Mouse (Mus musculus) left cerebral cortex, adult 6 months (tissue): ENCODE measurements around the gene Isg20. TPM values are rescaled to one million over a fixed set of nuclear protein-coding genes. Genes with fewer than 3 reads are reported as not detected.

Experiments
- long read RNA-seq, 2 experiments: library from polyadenylated mRNA; unstranded; transcript quantifications; one replicate each; pipeline ENCODE4 v2.0.0; 2019 to 2020
- polyA plus RNA-seq: library from polyadenylated mRNA; unstranded; fragments of <200 nt; fragmentation: Nextera tagmentation; gene quantifications from 2 replicates; pipeline ENCODE4 v1.2.3, GENCODE M21; 2021

The Isg20 gene
- polyA plus RNA-seq: 0.83 and 1.3 TPM in 2 replicates
- long read RNA-seq, experiment 1, partial matches to known transcripts: 0 of 1 reads
- long read RNA-seq, experiment 1, other reads (novel, unspliced or antisense): 1 of 1 reads
- long read RNA-seq, experiment 2, partial matches to known transcripts: 1 of 1 reads
- long read RNA-seq, experiment 2, other reads (novel, unspliced or antisense): 0 of 1 reads

GRCm38 (mm10) chr7:78912974-78913474, at the start of gene Isg20:
TSS of gene Isg20 (plus strand) at chr7:78913424.

DNA sequence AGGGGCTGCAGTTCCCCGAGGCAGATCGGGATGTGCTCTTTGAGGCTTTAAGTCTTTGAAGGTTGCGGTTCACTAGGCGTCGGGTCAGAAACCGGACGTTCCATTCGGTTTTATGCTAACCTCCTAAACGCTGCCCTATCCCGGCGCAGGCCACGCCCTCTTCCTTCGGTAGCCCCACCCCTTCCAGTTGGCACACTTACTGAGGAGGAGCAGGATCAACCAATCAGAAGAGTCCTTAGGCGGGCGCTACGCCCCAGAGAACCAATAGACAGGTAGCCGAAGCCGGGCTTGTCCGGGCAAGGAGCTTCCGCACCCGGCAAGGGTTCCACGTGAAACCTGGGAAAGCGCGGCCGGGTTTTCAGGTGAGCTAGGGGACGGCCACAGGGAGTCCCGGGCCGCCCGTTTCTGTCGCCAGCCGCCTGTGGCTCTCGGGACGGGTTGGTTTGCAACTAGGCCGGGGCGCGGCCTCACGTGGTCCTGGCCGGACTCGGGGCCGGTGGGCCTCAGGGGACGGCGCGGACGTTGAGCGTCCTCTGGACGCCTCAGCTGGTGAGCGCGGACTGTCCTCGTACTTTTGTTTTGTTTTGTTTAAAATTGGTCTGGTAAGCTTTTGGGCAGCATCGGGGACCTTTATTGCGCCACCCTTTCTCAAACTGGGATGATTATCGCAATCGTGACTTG, 17.4 kb upstream of the Isg20 start, which contains the start of gene Aen:
Aen (plus strand) TSS at position 202 of the 681 bp plus-strand sequence.

Other genes with a start within 250 kb of the Isg20 start
- gene Ntrk3, start 175.4 kb upstream of the Isg20 start, polyA plus RNA-seq: 19.3 and 20.3 TPM in 2 replicates
- gene Mrps11, start 130.3 kb upstream of the Isg20 start, polyA plus RNA-seq: 72.4 and 86.8 TPM in 2 replicates
- 67.5 and 76.7 TPM in 2 replicates for gene Mrpl46, start 129.9 kb upstream of the Isg20 start, polyA plus RNA-seq
- 1.4 and 2.4 TPM in 2 replicates for gene Det1, start 66.2 kb upstream of the Isg20 start, polyA plus RNA-seq
- gene Aen, start 17.6 kb upstream of the Isg20 start, polyA plus RNA-seq: 22.5 and 22.8 TPM in 2 replicates
- gene Acan, start 140.1 kb downstream of the Isg20 start, polyA plus RNA-seq: 0.25 and 0.51 TPM in 2 replicates
- gene Hapln3, start 217.6 kb downstream of the Isg20 start, polyA plus RNA-seq: 1.2 and 1.3 TPM in 2 replicates
- 122 and 188 TPM in 2 replicates for gene Mfge8, start 235.6 kb downstream of the Isg20 start, polyA plus RNA-seq